Mouse (Mus musculus) liver, embryonic 14.5 days (tissue): ENCODE data around the gene Zdhhc7. TPM values are rescaled to one million over a fixed set of nuclear protein-coding genes. Genes with fewer than 3 reads are reported as not detected.

Experiments used
- ATAC-seq: fragments of 200-750 bp; cut with Nextera tagmentation; 2 replicates; pipeline ENCODE4 v1.8.0; 2017; ENCODE audit warnings: moderate number of reproducible peaks, mild to moderate bottlenecking, moderate library complexity; ENCODE audit not compliant: insufficient read depth
- DNase-seq, 3 experiments: peaks; one replicate each; pipeline ENCODE4 v3.0.0-alpha.2; 2012 to 2013; ENCODE audit warnings: low read depth in 3 of 3, low spot score in 3 of 3
- H3K27ac ChIP-seq: fragments of 300-500 bp; sonication (generic); 2 replicates; pipeline ENCODE4 v1.5.1; 2014; ENCODE audit warnings: moderate library complexity, mild to moderate bottlenecking, control low read depth, inconsistent platforms
- H3K27me3 ChIP-seq: fragments of 300-500 bp; sonication (generic); 2 replicates; pipeline ENCODE4 v1.6.1; 2014; ENCODE audit warnings: mild to moderate bottlenecking, low read length, moderate library complexity; ENCODE audit not compliant: control insufficient read depth, insufficient read depth
- H3K36me3 ChIP-seq: fragments of 300-500 bp; sonication (generic); replicated peaks from 2 replicates; pipeline ENCODE4 v1.6.1; 2014; ENCODE audit warnings: low read depth; ENCODE audit not compliant: control insufficient read depth, insufficient read depth
- H3K4me1 ChIP-seq, 2 experiments: fragments of 200-500 bp in 1 of 2; fragments of 300-500 bp in 1 of 2; sonication (generic) in 1 of 2; replicated peaks; 2 replicates each; pipeline ENCODE4 v1.6.1; 2012 to 2014; ENCODE audit warnings: antibody characterized with exemption in 1 of 2, inconsistent platforms in 1 of 2, low read length in 1 of 2; ENCODE audit not compliant: control insufficient read depth in 2 of 2, insufficient read depth in 2 of 2
- H3K4me2 ChIP-seq: fragments of 300-500 bp; sonication (generic); 2 replicates; pipeline ENCODE4 v1.6.1; 2014; ENCODE audit warnings: low read depth, mild to moderate bottlenecking, control low read depth, moderate library complexity
- H3K4me3 ChIP-seq, 2 experiments: fragments of 200-500 bp in 1 of 2; fragments of 300-500 bp in 1 of 2; sonication (generic) in 1 of 2; 2 replicates each; pipeline ENCODE4 v1.5.1; 2012 to 2014; ENCODE audit warnings: low read depth in 2 of 2, low read length in 2 of 2, mild to moderate bottlenecking in 2 of 2, control low read depth in 1 of 2, inconsistent platforms in 1 of 2, moderate library complexity in 1 of 2; ENCODE audit not compliant: insufficient read depth in 1 of 2
- H3K9ac ChIP-seq: fragments of 300-500 bp; sonication (generic); replicated peaks from 2 replicates; pipeline ENCODE4 v1.6.1; 2014; ENCODE audit warnings: mild to moderate bottlenecking, control low read depth, moderate library complexity
- H3K9me3 ChIP-seq: fragments of 300-500 bp; sonication (generic); 2 replicates; pipeline ENCODE4 v1.6.1; 2016; ENCODE audit warnings: low read length, mixed read lengths; ENCODE audit not compliant: control insufficient read depth
- CTCF ChIP-seq: IDR thresholded peaks from 2 replicates; pipeline ENCODE4 v1.5.1; 2016; ENCODE audit warnings: antibody characterized with exemption, low read depth, control low read depth
- EP300 ChIP-seq: IDR thresholded peaks from 2 replicates; pipeline ENCODE4 v1.6.1; 2016; ENCODE audit warnings: antibody characterized with exemption, low read depth
- WGBS: fragments of 180-500 bp; shearing (Covaris S2); extraction: QIAGEN DNeasy Blood & Tissue Kit; methylation state at CpG from one replicate; pipeline ENCODE4 v1.1.7; 2014; ENCODE audit not compliant: insufficient replicate concordance; 5-methylcytosine and 5-hydroxymethylcytosine counted together
- polyA plus RNA-seq, 2 experiments: library from polyadenylated mRNA; depleted of rRNA in 1 of 2; stranded (reverse) in 1 of 2; unstranded in 1 of 2; fragments of >200 nt; fragmentation: Nextera tagmentation in 1 of 2; extraction: Ambion mirVana in 1 of 2; gene quantifications; 2 replicates each; pipeline versions ENCODE4 v1.2.1 to v1.2.3; 2012 to 2014

Gene Zdhhc7
- 12.1 and 12.2 TPM in 2 replicates for polyA plus RNA-seq (2012; rRNA removed)
- 9.2 and 11.4 TPM in 2 replicates for polyA plus RNA-seq (2014; fragmentation: Nextera tagmentation; extraction: Ambion mirVana)

GRCm38 (mm10) chr8:120101068-120101972 is at the start of gene Zdhhc7:
Zdhhc7 (minus strand) TSS chr8:120101482.
- Histone ChIP-seq H3K4me2 (peak within 1 kb of the TSS; percentile 76), H3K4me1 (peaks cover 9 to 11% of the 10 kb centered on the region in 2 experiments), H3K4me3 (peak within 1 kb of the TSS; percentile 74 to 89), H3K27me3 (no peaks in the 10 kb centered on the region), H3K27ac (peak within 1 kb of the TSS; percentile 26; the same call in 1 of the 2 replicates), H3K36me3 (no peaks in the 10 kb centered on the region), H3K9ac (peak within 1 kb of the TSS; percentile 75), H3K9me3 (no peaks in the 10 kb centered on the region)
- ATAC-seq: peak; percentile 76
- under 1% methylated on average over 86 of the region's 88 CpGs for WGBS
- TF ChIP-seq CTCF: no peak
- no peak for TF ChIP-seq EP300
- DNase-seq: peak; percentile 42 to 51 (median 42)

GRCm38 (mm10) chr8:120150028-120150427 is 48.7 kb upstream of the Zdhhc7 start:
- Histone ChIP-seq H3K4me2 (no peak overlapping the region), H3K9me3 (no peaks in the 10 kb centered on the region), H3K36me3 (no peaks in the 10 kb centered on the region), H3K4me1 (no peaks in the 10 kb centered on the region), H3K9ac (no peak overlapping the region), H3K27ac (no peak overlapping the region), H3K27me3 (no peaks in the 10 kb centered on the region), H3K4me3 (no peak overlapping the region)
- TF ChIP-seq EP300: no peak
- no peak for TF ChIP-seq CTCF
- 33% methylated on average over 12 of the region's 12 CpGs for WGBS
- no peak for ATAC-seq
- DNase-seq: no peak

GRCm38 (mm10) chr8:120146051-120146450 is 44.8 kb upstream of the Zdhhc7 start:
- Histone ChIP-seq H3K4me1 (no peaks in the 10 kb centered on the region), H3K9ac (no peak overlapping the region), H3K9me3 (no peaks in the 10 kb centered on the region), H3K4me3 (no peak overlapping the region), H3K27ac (no peak overlapping the region), H3K36me3 (no peaks in the 10 kb centered on the region), H3K4me2 (no peak overlapping the region), H3K27me3 (no peaks in the 10 kb centered on the region)
- ATAC-seq (no peak), DNase-seq (no peak)
- WGBS: 54% methylated on average over 1 of the region's 1 CpGs
- TF ChIP-seq EP300 (no peak), CTCF (no peak)

- TF ChIP-seq CTCF (no peak), EP300 (no peak)
- Histone ChIP-seq H3K4me3 (no peak overlapping the region), H3K27ac (no peak overlapping the region), H3K9ac (no peak overlapping the region), H3K36me3 (no peaks in the 10 kb centered on the region), H3K27me3 (no peaks in the 10 kb centered on the region), H3K4me2 (no peak overlapping the region), H3K9me3 (no peaks in the 10 kb centered on the region), H3K4me1 (no peaks in the 10 kb centered on the region)
- ATAC-seq: no peak
- WGBS: 30% methylated on average over 12 of the region's 12 CpGs
- no peak for DNase-seq
These were observed 43.5 kb upstream of the Zdhhc7 start for GRCm38 (mm10) chr8:120144652-120145301.
